Mouse (Mus musculus) heart, adult 2 months (tissue): ENCODE measurements around the gene Tuba3b.

Experiments used
- EP300 ChIP-seq: fragments of 200-500 bp; IDR thresholded peaks from 2 replicates; pipeline ENCODE4 v1.6.1; 2011; ENCODE audit warnings: low read depth, low read length, control low read depth; ENCODE audit not compliant: insufficient read depth
- POLR2A ChIP-seq: fragments of 200-500 bp; IDR thresholded peaks from 2 replicates; pipeline ENCODE4 v1.6.1; 2011; ENCODE audit warnings: mild to moderate bottlenecking, low read depth, low read length, control low read depth; ENCODE audit not compliant: insufficient read depth

- TF ChIP-seq POLR2A (no peak), EP300 (no peak)
Observed at GRCm38 (mm10) chr6:145608693-145609092, 6.9 kb upstream of the Tuba3b start.
